Mouse (Mus musculus): ENCODE measurements around the gene Gm9970. TPM values are rescaled to one million over a fixed set of nuclear protein-coding genes. Genes with fewer than 3 reads are reported as not detected.

The Gm9970 gene
- polyA plus RNA-seq, 1 experiment from 2014 or later = 0.40 TPM

DNA sequence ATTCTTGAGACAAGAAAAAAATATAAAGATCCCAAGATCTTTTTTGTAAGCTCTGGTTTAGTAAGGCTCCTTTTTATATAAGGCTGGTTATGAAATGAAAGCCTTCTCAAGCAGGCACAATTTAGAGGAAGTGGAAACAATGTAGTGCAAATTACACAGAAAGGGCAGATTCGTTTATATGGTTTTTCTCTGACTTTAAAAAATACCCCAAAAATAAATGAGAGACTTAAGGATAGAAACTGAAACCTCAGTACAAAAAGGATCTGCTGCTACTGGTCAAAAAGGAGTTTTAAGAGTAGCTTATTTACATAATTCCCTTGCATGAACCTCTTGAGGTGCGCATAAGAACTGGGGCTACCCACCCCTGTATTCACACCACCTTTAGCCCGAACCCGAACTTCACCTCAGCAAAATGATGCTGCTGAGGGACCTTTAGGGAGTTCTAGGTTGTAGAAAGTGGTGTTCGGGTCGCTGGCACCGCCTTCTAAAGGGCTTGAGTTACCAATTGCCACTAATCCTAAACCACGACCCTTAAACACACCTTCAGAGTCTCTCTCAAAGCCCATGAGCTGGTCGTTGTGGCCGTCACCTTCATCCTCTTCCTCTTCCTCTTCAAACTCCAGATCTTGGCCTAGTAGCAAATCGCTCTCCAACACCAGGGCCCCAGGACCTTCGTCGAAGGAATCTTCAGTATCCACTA lies 39.8 kb downstream of the Gm9970 start:
- no peaks in the 10 kb centered on the region for H3K27me3 ChIP-seq
- WGBS = 12% methylated on average over 13 of the region's 13 CpGs
- peak overlapping the region; percentile 79 for H3K27ac ChIP-seq
- H3K4me3 ChIP-seq = peak overlapping the region; percentile 80
- peak overlapping the region; percentile 77 for H3K4me2 ChIP-seq
- H3K9ac ChIP-seq = peak overlapping the region; percentile 82
- H3K4me1 ChIP-seq = peaks cover 22% of the 10 kb centered on the region
- 0 out of 2 replicates have a peak, but pooled peaks cover 3% of the 10 kb centered on the region for H3K9me3 ChIP-seq
- H3K36me3 ChIP-seq = peaks cover 79% of the 10 kb centered on the region
- ATAC-seq (ENCODE audit: borderline replicate concordance, extremely low read depth, low FRiP score, low TSS enrichment) = no peak

DNA sequence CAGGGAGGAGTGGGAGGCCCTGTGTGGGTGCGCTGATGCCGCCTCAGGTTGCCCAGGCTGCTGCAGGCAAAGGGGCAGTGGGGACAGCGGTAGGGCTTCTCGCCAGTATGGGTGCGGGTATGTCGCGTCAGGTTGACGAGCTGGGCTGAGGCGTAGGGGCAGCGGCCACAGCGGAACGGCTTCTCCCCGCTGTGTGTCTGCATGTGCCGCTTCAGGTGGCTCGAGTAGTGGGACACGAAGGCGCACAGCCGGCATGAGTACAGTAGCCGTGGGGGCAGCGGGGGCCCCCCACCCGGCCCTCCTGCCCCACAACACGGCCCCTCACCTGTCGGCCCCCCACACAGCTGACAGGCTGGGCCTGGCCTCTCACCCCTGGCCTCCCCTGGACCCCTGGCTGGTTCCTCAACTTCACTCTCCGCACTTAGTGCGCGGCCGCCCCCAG lies 40.7 kb downstream of the Gm9970 start:
- Histone ChIP-seq H3K4me1 (peaks cover 22% of the 10 kb centered on the region), H3K4me3 (no peak overlapping the region; the same call in 1 of the 2 replicates), H3K36me3 (peaks cover 79% of the 10 kb centered on the region), H3K9me3 (0 out of 2 replicates have a peak, but pooled peaks cover 3% of the 10 kb centered on the region), H3K27me3 (no peaks in the 10 kb centered on the region), H3K4me2 (peak overlapping the region; percentile 77; the same call in 1 of the 2 replicates), H3K27ac (no peak overlapping the region), H3K9ac (no peak overlapping the region)
- WGBS = 90% methylated on average over 27 of the region's 27 CpGs
- ATAC-seq (ENCODE audit: borderline replicate concordance, extremely low read depth, low FRiP score, low TSS enrichment) = no peak

DNA sequence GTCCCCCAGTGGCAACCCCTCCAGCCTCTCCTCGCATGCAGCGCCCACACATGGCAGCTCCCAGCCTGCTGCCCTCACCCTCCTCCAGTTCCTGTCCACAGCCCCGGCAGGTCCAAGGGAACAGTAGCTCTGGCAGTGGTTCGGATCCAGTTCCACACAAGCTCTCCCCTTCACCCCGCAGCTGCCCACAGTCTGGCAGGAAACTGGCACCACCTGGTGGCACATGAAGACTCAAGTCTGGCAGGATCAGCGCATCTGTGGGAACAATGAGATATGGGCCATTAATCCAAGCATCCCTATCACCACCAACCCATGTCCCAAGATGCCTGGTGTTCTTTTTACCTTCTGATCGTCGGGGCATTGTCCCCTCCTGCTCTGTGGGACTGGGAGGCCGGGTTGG lies 41.1 kb downstream of the Gm9970 start:
- H3K36me3 ChIP-seq = peaks cover 79% of the 10 kb centered on the region
- H3K9ac ChIP-seq = no peak overlapping the region
- peaks cover 22% of the 10 kb centered on the region for H3K4me1 ChIP-seq
- 0 out of 2 replicates have a peak, but pooled peaks cover 3% of the 10 kb centered on the region for H3K9me3 ChIP-seq
- WGBS = 72% methylated on average over 9 of the region's 9 CpGs
- H3K4me2 ChIP-seq = no peak overlapping the region
- H3K27me3 ChIP-seq = no peaks in the 10 kb centered on the region
- no peak overlapping the region for H3K27ac ChIP-seq
- no peak overlapping the region for H3K4me3 ChIP-seq
- no peak for ATAC-seq (ENCODE audit: borderline replicate concordance, extremely low read depth, low FRiP score, low TSS enrichment)

DNA sequence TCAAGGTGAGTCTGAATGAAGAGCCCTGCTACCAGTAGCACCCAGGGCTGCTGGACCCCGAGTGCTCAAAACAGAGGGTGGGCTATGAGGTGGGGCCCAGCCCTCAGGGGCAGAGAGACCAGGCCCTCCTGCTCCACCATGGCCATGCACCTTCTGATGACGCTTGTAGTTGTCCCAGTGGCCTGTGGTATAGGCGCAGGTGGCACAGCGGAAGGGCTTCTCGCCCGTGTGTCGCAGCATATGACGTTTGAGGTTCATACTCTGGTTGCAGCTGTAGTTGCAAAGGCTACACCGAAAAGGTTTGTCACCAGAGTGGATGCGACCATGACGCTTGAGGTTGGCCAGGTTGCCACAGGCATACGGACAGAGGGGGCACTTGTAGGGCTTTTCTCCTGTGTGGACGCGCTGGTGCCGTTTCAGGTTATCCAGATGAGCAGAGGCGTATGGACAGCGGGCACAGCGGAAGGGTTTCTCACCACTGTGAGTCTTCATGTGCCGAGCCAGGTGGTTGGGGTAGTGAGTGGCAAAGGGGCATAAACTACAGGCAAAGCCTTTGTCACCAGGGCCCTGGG lies 41.6 kb downstream of the Gm9970 start:
- 90% methylated on average over 19 of the region's 19 CpGs for WGBS
- Histone ChIP-seq H3K27me3 (no peaks in the 10 kb centered on the region), H3K4me3 (no peak overlapping the region), H3K27ac (no peak overlapping the region), H3K9me3 (0 out of 2 replicates have a peak, but pooled peaks cover 3% of the 10 kb centered on the region), H3K4me2 (no peak overlapping the region), H3K36me3 (peaks cover 79% of the 10 kb centered on the region), H3K4me1 (peaks cover 26% of the 10 kb centered on the region), H3K9ac (no peak overlapping the region)
- no peak for ATAC-seq (ENCODE audit: borderline replicate concordance, extremely low read depth, low FRiP score, low TSS enrichment)

DNA sequence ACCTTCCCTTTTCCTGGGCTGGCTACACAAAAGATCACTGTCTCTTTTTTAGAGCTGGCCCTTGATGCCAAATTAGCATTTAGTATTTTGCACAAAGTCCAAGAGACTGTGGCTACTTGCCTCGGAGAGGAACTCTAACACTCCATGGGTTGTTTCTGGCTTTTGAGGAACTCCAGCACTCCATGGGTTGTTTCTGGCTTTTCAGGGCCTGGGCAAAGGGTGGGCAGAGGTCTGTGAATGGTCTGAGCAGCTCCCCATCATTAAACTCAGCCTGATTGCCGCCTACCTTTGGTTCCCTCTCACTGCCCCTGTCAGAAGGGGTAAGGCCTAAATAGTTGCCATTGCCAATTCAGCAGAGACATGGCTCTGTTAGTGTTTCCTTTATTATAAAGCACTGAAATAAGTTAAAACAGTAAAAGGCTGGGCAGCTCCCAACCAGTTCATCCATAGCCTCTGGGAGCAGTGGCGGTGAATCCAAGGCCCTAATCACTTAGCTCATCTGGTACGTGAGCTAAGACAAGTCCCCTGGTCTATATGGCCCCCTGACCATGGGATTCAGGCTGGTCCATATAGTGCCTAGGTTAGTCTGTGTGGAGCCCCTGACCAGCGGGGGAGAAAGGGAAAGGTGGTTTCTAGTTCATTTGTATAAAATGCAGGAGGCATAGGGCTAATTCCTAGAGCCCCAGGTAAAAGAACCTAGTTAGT lies 42.3 kb downstream of the Gm9970 start:
- H3K27me3 ChIP-seq = no peaks in the 10 kb centered on the region
- H3K4me3 ChIP-seq = no peak overlapping the region
- 79% methylated on average over 5 of the region's 5 CpGs for WGBS
- peaks cover 33% of the 10 kb centered on the region for H3K4me1 ChIP-seq
- no peak overlapping the region for H3K4me2 ChIP-seq
- ATAC-seq (ENCODE audit: borderline replicate concordance, extremely low read depth, low FRiP score, low TSS enrichment) = no peak
- peaks cover 75% of the 10 kb centered on the region for H3K36me3 ChIP-seq
- 0 out of 2 replicates have a peak, but pooled peaks cover 3% of the 10 kb centered on the region for H3K9me3 ChIP-seq
- no peak overlapping the region for H3K9ac ChIP-seq
- H3K27ac ChIP-seq = no peak overlapping the region

DNA sequence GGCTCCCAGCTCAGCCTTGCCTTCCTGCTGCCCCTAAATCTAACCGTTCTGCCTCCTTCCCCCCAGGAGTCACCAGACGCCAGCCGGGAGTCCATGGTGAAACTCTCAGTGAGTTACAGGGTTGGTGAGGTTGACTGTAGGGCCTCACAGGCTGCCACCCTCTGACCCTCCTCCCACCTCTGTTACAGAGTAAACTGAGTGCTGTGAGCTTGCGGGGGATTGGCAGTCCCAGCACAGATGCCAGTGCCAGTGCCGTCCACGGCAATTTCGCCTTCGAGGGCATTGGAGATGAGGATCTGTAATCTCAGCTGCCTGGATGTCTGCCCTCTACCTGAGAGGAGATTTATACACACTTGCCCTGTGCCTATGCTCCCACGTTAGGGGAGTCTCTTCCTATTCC lies 42.9 kb downstream of the Gm9970 start:
- 76% methylated on average over 9 of the region's 9 CpGs for WGBS
- Histone ChIP-seq H3K36me3 (peaks cover 69% of the 10 kb centered on the region), H3K4me1 (peaks cover 33% of the 10 kb centered on the region), H3K4me3 (no peak overlapping the region), H3K9ac (no peak overlapping the region), H3K9me3 (0 out of 2 replicates have a peak, but pooled peaks cover 3% of the 10 kb centered on the region), H3K27me3 (no peaks in the 10 kb centered on the region), H3K4me2 (no peak overlapping the region), H3K27ac (no peak overlapping the region)
- ATAC-seq (ENCODE audit: borderline replicate concordance, extremely low read depth, low FRiP score, low TSS enrichment) = no peak

DNA sequence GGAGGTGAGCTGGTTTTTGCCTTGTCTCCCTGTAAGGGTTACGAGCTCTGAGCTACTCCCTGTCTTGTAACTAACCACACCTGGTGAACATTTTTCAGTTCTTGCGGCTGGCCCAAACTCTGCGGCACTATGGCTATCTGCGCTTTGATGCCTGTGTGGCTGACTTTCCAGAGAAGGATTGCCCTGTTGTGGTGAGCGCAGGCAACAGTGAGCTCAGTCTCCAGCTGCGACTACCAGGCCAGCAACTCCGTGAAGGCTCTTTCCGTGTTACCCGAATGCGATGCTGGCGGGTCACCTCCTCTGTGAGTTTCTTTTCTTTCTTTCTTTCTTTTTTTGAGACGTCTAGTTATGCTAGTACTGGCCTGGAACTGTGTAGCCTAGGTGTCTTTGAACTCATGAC lies 44.0 kb downstream of the Gm9970 start:
- 92% methylated on average over 12 of the region's 12 CpGs for whole genome bisulfite sequencing
- no peak for ATAC-seq (ENCODE audit: borderline replicate concordance, extremely low read depth, low FRiP score, low TSS enrichment)

DNA sequence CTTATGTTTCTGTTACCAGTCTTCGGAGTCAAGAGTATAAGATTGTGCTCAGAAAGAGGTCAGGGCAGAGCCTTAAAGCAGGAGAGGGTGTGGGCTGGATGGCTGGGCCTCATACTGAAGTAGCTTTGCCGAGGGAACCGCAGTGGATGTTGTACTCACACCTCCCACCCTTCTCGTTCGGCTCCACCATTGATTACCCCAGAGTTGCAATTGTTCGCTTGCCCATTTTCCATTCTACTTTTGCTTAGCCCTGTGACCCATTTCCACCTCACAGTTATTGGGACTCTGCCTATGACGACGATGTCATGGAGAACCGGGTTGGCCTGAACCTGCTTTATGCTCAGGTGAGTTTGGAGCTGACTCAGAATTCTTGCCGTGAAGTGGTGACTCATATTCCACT lies 44.8 kb downstream of the Gm9970 start:
- Histone ChIP-seq H3K27ac (no peak overlapping the region), H3K4me1 (peaks cover 32% of the 10 kb centered on the region), H3K4me3 (no peak overlapping the region), H3K27me3 (no peaks in the 10 kb centered on the region), H3K36me3 (peaks cover 65% of the 10 kb centered on the region), H3K9me3 (0 out of 2 replicates have a peak, but pooled peaks cover 3% of the 10 kb centered on the region), H3K4me2 (no peak overlapping the region), H3K9ac (no peak overlapping the region)
- ATAC-seq (ENCODE audit: borderline replicate concordance, extremely low read depth, low FRiP score, low TSS enrichment) = no peak
- 89% methylated on average over 10 of the region's 10 CpGs for WGBS

More for the DNA sequence above, 44.0 kb downstream of the Gm9970 start:
- Histone ChIP-seq H3K4me3 (no peak overlapping the region), H3K4me1 (peaks cover 28% of the 10 kb centered on the region), H3K9me3 (0 out of 2 replicates have a peak, but pooled peaks cover 3% of the 10 kb centered on the region), H3K9ac (no peak overlapping the region), H3K27ac (no peak overlapping the region), H3K27me3 (no peaks in the 10 kb centered on the region), H3K4me2 (no peak overlapping the region), H3K36me3 (peaks cover 64% of the 10 kb centered on the region)

DNA sequence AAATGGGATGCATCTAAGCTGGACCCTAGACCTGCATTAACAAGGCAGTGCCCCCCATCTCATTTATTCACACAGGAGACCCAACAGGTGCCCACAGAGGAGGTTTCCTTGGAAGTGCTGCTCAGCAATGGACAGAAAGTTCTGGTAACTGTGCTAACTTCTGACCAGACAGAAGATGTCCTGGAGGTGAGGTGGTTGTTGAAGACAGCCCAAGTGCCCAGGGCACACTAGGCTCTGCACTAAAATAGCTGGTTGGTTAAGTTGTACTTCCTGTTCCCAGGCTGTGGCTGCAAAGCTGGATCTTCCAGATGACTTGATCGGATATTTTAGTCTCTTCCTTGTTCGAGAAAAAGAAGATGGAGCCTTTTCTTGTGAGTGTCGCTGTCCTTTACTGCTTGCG lies 45.4 kb downstream of the Gm9970 start:
- H3K9me3 ChIP-seq = 0 out of 2 replicates have a peak, but pooled peaks cover 3% of the 10 kb centered on the region
- H3K9ac ChIP-seq = no peak overlapping the region
- H3K27ac ChIP-seq = no peak overlapping the region
- no peaks in the 10 kb centered on the region for H3K27me3 ChIP-seq
- H3K36me3 ChIP-seq = peaks cover 70% of the 10 kb centered on the region
- H3K4me1 ChIP-seq = peaks cover 27% of the 10 kb centered on the region
- 92% methylated on average over 4 of the region's 4 CpGs for WGBS
- H3K4me2 ChIP-seq = no peak overlapping the region
- H3K4me3 ChIP-seq = no peak overlapping the region
- no peak for ATAC-seq (ENCODE audit: borderline replicate concordance, extremely low read depth, low FRiP score, low TSS enrichment)

DNA sequence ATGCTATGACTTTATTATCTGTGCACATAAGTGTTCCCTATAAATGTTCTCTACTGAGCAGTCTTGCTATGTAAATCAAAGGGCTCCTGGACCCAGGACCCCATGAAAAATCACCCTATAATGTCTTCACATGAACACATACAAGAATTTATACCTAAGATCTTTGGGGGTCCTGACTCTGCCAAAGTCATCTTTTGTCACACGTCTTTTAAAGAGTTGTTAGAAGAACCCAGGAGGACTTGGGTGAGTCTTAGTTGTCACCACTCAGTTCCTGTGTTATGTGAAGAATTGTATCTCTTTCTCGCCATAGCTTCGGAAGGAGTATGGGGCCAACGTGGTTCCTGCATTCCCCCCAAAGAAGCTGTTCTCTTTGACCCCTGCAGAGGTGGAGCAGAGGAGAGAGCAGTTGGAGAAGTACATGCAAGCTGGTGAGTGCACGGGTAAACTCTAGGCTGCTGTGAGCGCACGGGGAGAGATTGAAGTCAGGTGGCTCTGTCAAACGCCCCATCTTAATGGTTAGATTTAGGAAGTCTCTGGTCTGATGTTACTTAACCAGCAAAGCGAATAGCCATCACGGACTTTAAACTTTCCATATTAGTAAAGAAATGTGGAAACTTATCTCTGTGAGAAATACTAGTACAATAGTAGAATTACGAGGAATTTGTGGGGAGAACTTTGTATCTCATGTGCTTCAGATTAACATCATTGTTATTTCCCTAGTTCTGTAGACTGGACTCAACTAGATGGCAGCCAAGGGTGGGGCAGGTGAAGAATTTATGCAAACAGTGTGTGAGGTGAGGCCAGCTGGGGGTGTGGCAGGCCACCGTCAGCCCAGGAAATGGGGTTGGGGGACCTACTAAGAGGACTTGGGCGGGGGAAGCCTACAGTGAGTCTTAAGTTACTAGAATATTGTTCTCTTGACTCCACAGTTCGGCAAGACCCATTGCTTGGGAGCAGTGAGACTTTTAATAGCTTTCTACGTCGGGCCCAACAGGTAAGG lies 46.2 kb downstream of the Gm9970 start:
- Histone ChIP-seq H3K9ac (peak overlapping the region; percentile 86; the same call in 1 of the 2 replicates), H3K4me3 (peak overlapping the region; percentile 90)
- WGBS = 86% methylated on average over 16 of the region's 16 CpGs

More for the DNA sequence above, 46.2 kb downstream of the Gm9970 start:
- Histone ChIP-seq H3K9me3 (no peaks in the 10 kb centered on the region), H3K4me1 (peaks cover 19% of the 10 kb centered on the region), H3K27ac (no peak overlapping the region), H3K27me3 (no peaks in the 10 kb centered on the region), H3K4me2 (peak overlapping the region; percentile 63), H3K36me3 (peaks cover 70% of the 10 kb centered on the region)
- no peak for ATAC-seq (ENCODE audit: borderline replicate concordance, extremely low read depth, low FRiP score, low TSS enrichment)
